Comparison of ENCODE assay signal across 29 mouse cellular contexts in genomic region chr14:23817585-23817984, GRCm38 (mm10).
DNase-seq lines count a peak whose midpoint lies in the region; ATAC-seq and TF ChIP-seq lines count a peak whose summit lies in the region.
"Had no signal": no experiment of that assay in that cellular context is flagged by ENCODE, and none has a peak within 500 bp of the region (broad histone marks: within the 10 kb centered on the region; RNA-seq: fewer than 3 reads in every experiment).

No protein-coding gene starts in this region.

- 0 out of 2 replicates have a peak, but pooled peaks have one; percentile 56 for ATAC-seq in hindbrain, embryonic 16.5 days
- ATAC-seq in hindbrain, embryonic 12.5 days (ENCODE audit: low FRiP score) = no peak
- ATAC-seq in midbrain, postnatal 0 days (ENCODE audit: low FRiP score) = no peak
- no peak for ATAC-seq in midbrain, embryonic 15.5 days (replicated peaks)

- no peak overlapping the region for H3K4me2 ChIP-seq in hindbrain, embryonic 16.5 days (ENCODE audit: low read length)
- no peak overlapping the region for H3K4me2 ChIP-seq in hindbrain, embryonic 12.5 days (replicated peaks)
- no peak overlapping the region for H3K4me2 ChIP-seq in midbrain, postnatal 0 days (ENCODE audit: low read depth, low read length, poor library complexity, severe bottlenecking)
- no peak overlapping the region for H3K4me2 ChIP-seq in midbrain, embryonic 15.5 days
- H3K4me2 ChIP-seq: embryonic facial prominence, embryonic 15.5 days; forebrain, embryonic 12.5 days; heart, embryonic 15.5 days; hindbrain, embryonic 13.5 days; kidney, embryonic 15.5 days; lung, embryonic 14.5 days; midbrain, embryonic 12.5 days; neural tube, embryonic 15.5 days had no signal

- no peaks in the 10 kb centered on the region for H3K4me1 ChIP-seq in hindbrain, embryonic 16.5 days (ENCODE audit: control insufficient read depth, insufficient read depth, low read depth, low read length)
- no peaks in the 10 kb centered on the region for H3K4me1 ChIP-seq in hindbrain, embryonic 12.5 days
- H3K4me1 ChIP-seq in midbrain, postnatal 0 days (ENCODE audit: insufficient read depth, low read length) = 0 out of 2 replicates have a peak, but pooled peaks cover 3% of the 10 kb centered on the region
- no peaks in the 10 kb centered on the region for H3K4me1 ChIP-seq in midbrain, embryonic 15.5 days
- no peaks in the 10 kb centered on the region for H3K4me1 ChIP-seq in lung, adult 2 months (ENCODE audit: control insufficient read depth, insufficient read depth, low read length)
- H3K4me1 ChIP-seq: embryonic facial prominence, embryonic 10.5 days; embryonic facial prominence, embryonic 15.5 days; forebrain, embryonic 12.5 days; heart, embryonic 10.5 days; heart, embryonic 15.5 days; hindbrain, embryonic 13.5 days; kidney, embryonic 15.5 days; midbrain, embryonic 12.5 days; neural tube, embryonic 15.5 days had no signal

- no peaks in the 10 kb centered on the region for H3K27me3 ChIP-seq in hindbrain, embryonic 16.5 days (replicated peaks; ENCODE audit: control insufficient read depth, insufficient read depth, low read length)
- no peaks in the 10 kb centered on the region for H3K27me3 ChIP-seq in hindbrain, embryonic 12.5 days
- H3K27me3 ChIP-seq in midbrain, postnatal 0 days (ENCODE audit: insufficient read depth, low read length) = no peaks in the 10 kb centered on the region
- H3K27me3 ChIP-seq in midbrain, embryonic 15.5 days (replicated peaks) = no peaks in the 10 kb centered on the region
- H3K27me3 ChIP-seq: embryonic facial prominence, embryonic 15.5 days; forebrain, embryonic 12.5 days; hindbrain, embryonic 13.5 days; kidney, embryonic 15.5 days; midbrain, embryonic 12.5 days; neural tube, embryonic 15.5 days had no signal

- H3K9me3 ChIP-seq in hindbrain, embryonic 16.5 days (ENCODE audit: control insufficient read depth, low read length) = no peaks in the 10 kb centered on the region
- no peaks in the 10 kb centered on the region for H3K9me3 ChIP-seq in hindbrain, embryonic 12.5 days (replicated peaks)
- H3K9me3 ChIP-seq in midbrain, postnatal 0 days (ENCODE audit: low read length) = no peaks in the 10 kb centered on the region
- no peaks in the 10 kb centered on the region for H3K9me3 ChIP-seq in midbrain, embryonic 15.5 days
- H3K9me3 ChIP-seq: embryonic facial prominence, embryonic 10.5 days; embryonic facial prominence, embryonic 15.5 days; forebrain, embryonic 12.5 days; G1E; heart, embryonic 10.5 days; heart, embryonic 15.5 days; hindbrain, embryonic 13.5 days; kidney, embryonic 15.5 days; midbrain, embryonic 12.5 days; neural tube, embryonic 15.5 days had no signal

- 94% methylated on average over 3 of the region's 3 CpGs for WGBS in hindbrain, embryonic 16.5 days
- 86% methylated on average over 3 of the region's 3 CpGs for WGBS in hindbrain, embryonic 12.5 days
- 86% methylated on average over 3 of the region's 3 CpGs for WGBS in midbrain, postnatal 0 days
- WGBS in midbrain, embryonic 15.5 days = 89% methylated on average over 3 of the region's 3 CpGs
- WGBS in lung, adult 2 months = 87% methylated on average over 3 of the region's 3 CpGs

- H3K9ac ChIP-seq in hindbrain, embryonic 16.5 days (ENCODE audit: low read depth, low read length) = no peak overlapping the region
- H3K9ac ChIP-seq in hindbrain, embryonic 12.5 days = no peak overlapping the region
- H3K9ac ChIP-seq in midbrain, postnatal 0 days (replicated peaks; ENCODE audit: low read length, poor library complexity, severe bottlenecking) = no peak overlapping the region
- H3K9ac ChIP-seq in midbrain, embryonic 15.5 days = no peak overlapping the region
- H3K9ac ChIP-seq: embryonic facial prominence, embryonic 15.5 days; forebrain, embryonic 12.5 days; heart, embryonic 15.5 days; hindbrain, embryonic 13.5 days; kidney, embryonic 15.5 days; liver, embryonic 14.5 days; lung, embryonic 14.5 days; midbrain, embryonic 12.5 days; neural tube, embryonic 15.5 days had no signal

- TF ChIP-seq POLR2A in lung, adult 2 months (IDR thresholded peaks at IDR 0.05; ENCODE audit: borderline replicate concordance, extremely low read depth, low read depth, low read length) = no peak

- no peaks in the 10 kb centered on the region for H3K36me3 ChIP-seq in hindbrain, embryonic 16.5 days (ENCODE audit: control insufficient read depth, insufficient read depth, low read length)
- H3K36me3 ChIP-seq in hindbrain, embryonic 12.5 days = no peaks in the 10 kb centered on the region
- no peaks in the 10 kb centered on the region for H3K36me3 ChIP-seq in midbrain, postnatal 0 days (ENCODE audit: insufficient read depth, low read length)
- H3K36me3 ChIP-seq in midbrain, embryonic 15.5 days (replicated peaks) = no peaks in the 10 kb centered on the region
- H3K36me3 ChIP-seq: embryonic facial prominence, embryonic 10.5 days; embryonic facial prominence, embryonic 15.5 days; forebrain, embryonic 12.5 days; G1E; heart, embryonic 10.5 days; heart, embryonic 15.5 days; hindbrain, embryonic 13.5 days; kidney, embryonic 15.5 days; midbrain, embryonic 12.5 days; neural tube, embryonic 15.5 days had no signal

- no peak for TF ChIP-seq CTCF in midbrain, postnatal 0 days (IDR thresholded peaks at IDR 0.05)
- no peak for TF ChIP-seq CTCF in lung, adult 2 months (IDR thresholded peaks at IDR 0.05; ENCODE audit: insufficient read depth, low read length)

- DNase-seq in cerebellum, postnatal 14 days = peak; percentile 72 to 81
- DNase-seq in cerebellum, adult 8-10 months = no peak
- peak; percentile 66 for DNase-seq in midbrain, postnatal 0 days (ENCODE audit: low spot score)
- no peak for DNase-seq in lung, adult 2 months
- DNase-seq: adrenal gland, adult 8-10 months; cerebellum, adult 11 months; gastrocnemius, postnatal 10 days; heart, adult 11 months; kidney, adult 18-20 months; kidney, postnatal 25 days; liver; lung, embryonic 14.5 days; retina, postnatal 1 day; right cerebral cortex, postnatal 14 days; thymus, postnatal 4 days had no signal

- H3K4me3 ChIP-seq in hindbrain, embryonic 16.5 days (ENCODE audit: low read length) = no peak overlapping the region
- no peak overlapping the region for H3K4me3 ChIP-seq in hindbrain, embryonic 12.5 days
- H3K4me3 ChIP-seq in midbrain, postnatal 0 days (ENCODE audit: low read depth, low read length) = no peak overlapping the region
- no peak overlapping the region for H3K4me3 ChIP-seq in midbrain, embryonic 15.5 days
- no peak overlapping the region for H3K4me3 ChIP-seq in lung, adult 2 months (replicated peaks; ENCODE audit: extremely low read depth, low read depth, low read length)
- H3K4me3 ChIP-seq: embryonic facial prominence, embryonic 10.5 days; embryonic facial prominence, embryonic 15.5 days; forebrain, embryonic 12.5 days; heart, embryonic 10.5 days; heart, embryonic 15.5 days; hindbrain, embryonic 13.5 days; kidney, embryonic 15.5 days; midbrain, embryonic 12.5 days; neural tube, embryonic 15.5 days had no signal

- no peak overlapping the region for H3K27ac ChIP-seq in hindbrain, embryonic 16.5 days (ENCODE audit: low read depth, low read length)
- no peak overlapping the region for H3K27ac ChIP-seq in hindbrain, embryonic 12.5 days
- H3K27ac ChIP-seq in midbrain, postnatal 0 days (ENCODE audit: low read depth, low read length) = no peak overlapping the region
- no peak overlapping the region for H3K27ac ChIP-seq in midbrain, embryonic 15.5 days
- H3K27ac ChIP-seq: embryonic facial prominence, embryonic 10.5 days; embryonic facial prominence, embryonic 15.5 days; forebrain, embryonic 12.5 days; heart, embryonic 10.5 days; heart, embryonic 15.5 days; hindbrain, embryonic 13.5 days; kidney, embryonic 15.5 days; liver, embryonic 14.5 days; midbrain, embryonic 12.5 days; neural tube, embryonic 15.5 days had no signal

Comparison
In these comparisons a context has a peak if more than half of its experiments do, and no peak if none do; other contexts are left out.
1. DNase-seq: peak in cerebellum, postnatal 14 days (2 of 2) and midbrain, postnatal 0 days (single experiment); none in cerebellum, adult 8-10 months (single experiment) and lung, adult 2 months (single experiment).